Mouse (Mus musculus): ENCODE measurements around the gene Tmem63a.
"Not testable (repeated sequence)": the region's sequence is repeated elsewhere in the genome, so short reads cannot be mapped to it uniquely, and the experiment has no call there.

Tmem63a gene

DNA sequence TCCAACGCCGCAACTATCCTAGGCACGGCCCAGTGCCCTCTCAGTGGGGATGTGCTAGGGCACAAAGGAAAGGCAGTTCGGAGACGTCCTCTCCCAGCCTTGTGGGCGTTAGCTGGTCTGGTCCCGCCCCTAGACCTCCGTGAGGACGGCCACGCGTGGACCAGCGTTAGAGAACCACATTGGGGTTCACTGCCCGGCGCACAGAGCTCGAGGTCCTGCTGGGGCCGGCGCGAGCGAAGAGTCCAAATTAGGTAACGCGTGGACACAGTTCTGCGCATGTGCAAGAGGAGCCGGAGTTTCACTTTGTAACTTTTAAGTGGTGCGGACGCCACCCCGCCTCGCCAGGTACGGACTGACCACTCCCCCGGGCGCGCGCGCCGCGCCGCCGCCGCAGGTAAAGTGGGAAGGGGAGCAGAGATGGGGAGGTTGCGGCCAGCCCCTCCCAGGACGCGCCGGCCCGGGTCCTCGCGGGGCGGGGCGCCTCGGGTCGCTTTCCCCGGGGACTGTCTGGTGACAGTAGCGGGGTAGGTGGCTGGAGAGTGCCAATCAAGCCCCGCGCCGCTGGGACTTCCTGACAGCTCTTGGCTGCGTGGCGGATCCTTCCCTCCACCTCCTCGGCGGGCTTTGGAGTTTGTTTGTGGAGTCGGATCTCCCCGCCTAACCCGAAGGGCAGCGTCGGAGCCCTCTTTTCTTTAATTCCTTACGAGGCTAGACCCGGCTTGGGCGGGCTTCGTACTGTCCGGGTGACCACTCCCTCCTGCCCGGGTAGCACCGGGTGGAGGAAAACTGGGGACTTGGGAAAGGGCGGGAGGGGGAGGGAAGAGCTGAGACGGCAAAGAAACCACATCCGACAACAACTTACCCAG is at the start of gene Tmem63a:
Gene Tmem63a (plus strand): TSS at position 179 of the 866 bp plus-strand sequence.
- DNase-seq, result peak; percentile 26 to 27

DNA sequence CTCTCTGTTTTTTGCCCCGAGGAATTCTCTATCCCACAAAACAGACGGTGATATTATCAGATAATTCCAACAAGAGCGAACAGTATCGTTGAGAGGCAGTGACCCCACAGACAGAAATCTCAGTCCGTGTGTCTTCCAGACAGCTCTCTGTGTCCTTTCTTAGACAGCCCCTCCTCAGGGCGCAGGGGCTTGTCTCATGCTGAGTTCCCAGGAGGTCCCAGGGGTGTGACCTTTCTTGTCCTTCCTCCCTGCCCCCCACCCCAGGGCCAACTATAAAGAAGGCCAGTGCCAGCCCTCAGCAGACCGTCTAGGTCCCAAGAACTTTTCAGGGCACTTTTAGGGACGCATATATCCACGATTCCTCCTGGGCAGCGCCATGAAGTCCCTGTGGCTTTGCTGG is 49.3 kb upstream of the Tmem63a start, which contains the start of gene Lefty2:
Gene Lefty2 (plus strand): TSS at position 301 of the 400 bp plus-strand sequence.
- no peak for DNase-seq

DNA sequence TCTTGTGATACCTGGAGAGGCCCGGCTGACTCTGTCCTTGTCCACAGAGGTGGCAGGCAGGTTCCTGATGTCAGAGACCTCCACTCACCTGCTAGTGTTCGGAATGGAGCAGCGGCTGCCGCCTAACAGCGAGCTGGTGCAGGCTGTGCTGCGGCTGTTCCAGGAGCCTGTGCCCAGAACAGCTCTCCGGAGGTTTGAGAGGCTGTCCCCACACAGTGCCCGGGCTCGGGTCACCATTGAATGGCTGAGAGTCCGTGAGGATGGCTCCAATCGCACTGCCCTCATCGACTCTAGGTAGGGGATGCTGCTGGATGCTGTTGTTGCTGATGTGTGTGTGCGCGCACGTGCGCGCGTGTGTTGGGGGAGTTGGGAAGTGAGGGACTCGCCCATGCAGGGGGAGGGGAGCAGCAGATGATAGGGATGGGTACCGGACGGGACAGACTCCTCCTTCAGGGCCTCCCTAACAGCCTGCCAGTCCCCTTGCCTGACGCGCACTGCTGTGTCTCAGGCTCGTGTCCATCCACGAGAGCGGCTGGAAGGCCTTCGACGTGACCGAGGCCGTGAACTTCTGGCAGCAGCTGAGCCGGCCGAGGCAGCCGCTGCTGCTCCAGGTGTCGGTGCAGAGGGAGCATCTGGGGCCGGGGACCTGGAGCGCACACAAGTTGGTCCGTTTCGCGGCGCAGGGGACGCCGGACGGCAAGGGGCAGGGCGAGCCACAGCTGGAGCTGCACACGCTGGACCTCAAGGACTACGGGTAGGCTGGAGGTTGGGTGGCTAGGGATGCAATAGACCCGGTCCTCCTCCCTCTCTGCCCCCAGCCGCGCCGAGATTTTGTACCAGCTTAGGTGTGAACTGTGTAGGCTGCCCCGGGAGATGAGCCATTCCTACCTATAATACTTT is 47.8 kb upstream of the Tmem63a start:
- not testable (repeated sequence) for DNase-seq

DNA sequence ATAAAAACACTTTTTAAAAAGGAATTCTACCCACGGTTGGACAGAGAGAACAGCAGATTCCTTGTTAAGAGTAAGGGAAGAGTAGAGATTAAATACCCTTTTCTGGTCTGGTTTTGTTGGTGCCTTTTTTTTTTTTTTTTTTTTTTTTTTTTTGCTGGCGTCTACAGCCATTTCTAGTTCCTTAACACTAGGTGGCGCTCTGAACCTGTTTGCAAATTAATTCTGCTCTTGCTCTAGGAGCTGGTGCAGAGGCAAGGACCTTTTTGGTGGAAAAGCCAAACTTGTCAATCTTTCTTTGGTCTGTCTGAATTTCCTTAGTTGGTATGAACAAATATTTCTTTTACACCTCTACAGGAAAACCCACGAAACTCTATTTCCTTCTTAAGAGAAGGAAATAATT is 41.0 kb upstream of the Tmem63a start:
- DNase-seq, result peak in 1 of 2 experiments; percentile 28

DNA sequence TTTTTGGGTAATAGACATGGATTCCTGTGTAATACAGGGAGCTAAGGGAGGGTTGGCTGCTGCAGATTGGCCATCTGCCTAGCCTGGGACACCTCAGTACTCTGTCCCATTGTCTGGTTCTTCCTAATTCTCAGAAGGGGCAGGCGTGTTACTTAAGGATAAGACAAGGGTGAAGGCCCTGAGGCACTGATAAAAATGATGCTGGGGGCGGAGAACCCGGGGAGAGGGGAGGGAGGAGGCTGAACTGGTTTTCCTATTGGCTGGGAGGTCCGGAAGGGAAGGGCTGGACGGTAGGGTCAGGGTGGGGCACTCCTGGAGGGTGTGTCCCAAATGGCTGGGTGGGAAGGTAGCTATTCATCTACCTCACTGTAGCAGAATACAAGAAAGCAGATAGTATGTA is 39.2 kb upstream of the Tmem63a start:
- no peak for DNase-seq

DNA sequence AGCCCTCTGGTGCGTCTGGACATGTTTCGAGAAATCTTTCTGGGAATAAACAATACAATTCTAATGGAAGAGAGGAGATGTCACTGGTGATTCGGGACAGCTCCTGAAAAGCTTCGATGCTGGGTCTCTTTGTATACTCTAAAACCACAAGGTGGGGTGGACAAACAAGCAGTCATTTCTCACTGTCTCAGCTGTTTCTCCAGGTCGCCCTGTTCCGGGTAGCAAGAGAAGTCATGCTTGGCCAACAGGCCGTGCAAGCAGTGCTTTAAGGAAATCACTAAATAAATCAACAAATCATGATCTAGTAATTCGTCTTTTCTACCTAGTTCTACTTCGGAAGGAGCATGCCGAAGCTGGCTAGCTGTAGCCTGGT is 38.5 kb upstream of the Tmem63a start:
- no peak for DNase-seq

DNA sequence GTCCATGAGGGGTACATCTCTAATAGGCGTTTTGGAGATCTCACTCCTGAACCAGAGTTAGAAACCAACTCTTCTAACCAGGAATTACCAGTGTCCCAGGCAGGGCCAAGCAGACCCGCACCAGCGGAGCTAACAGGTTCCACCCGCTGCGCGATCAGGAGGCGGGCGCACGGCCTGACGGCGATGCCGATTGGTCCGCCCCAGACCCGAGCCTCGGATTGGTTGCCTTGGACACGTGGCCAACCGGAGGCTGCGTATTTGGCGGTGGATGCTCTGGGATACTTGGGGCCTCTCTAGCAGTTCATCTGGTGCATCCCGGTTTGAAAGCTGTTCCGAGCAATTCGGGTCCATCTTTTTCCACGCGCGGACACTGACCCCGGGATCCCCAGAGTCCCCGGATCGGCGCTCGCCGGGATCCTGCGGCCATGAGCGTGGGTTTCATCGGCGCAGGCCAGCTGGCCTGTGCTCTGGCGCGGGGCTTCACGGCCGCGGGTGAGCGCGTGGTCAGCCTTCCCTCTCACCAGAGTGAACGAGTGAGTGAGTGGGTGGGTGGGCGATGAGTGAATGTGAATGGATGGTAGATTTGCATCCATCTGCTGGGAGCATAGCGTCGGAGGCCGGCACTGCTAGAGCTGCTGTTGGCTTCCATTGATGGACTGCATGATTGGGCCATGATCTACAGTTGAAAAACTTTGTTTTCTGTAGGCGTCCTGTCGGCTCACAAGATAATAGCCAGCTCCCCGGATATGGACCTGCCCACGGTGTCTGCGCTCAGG is 37.9 kb upstream of the Tmem63a start, which contains the start of gene Pycr2:
Gene Pycr2 (plus strand): TSS at position 255 of the 776 bp plus-strand sequence.
- peak; percentile 93 to 94 for DNase-seq

DNA sequence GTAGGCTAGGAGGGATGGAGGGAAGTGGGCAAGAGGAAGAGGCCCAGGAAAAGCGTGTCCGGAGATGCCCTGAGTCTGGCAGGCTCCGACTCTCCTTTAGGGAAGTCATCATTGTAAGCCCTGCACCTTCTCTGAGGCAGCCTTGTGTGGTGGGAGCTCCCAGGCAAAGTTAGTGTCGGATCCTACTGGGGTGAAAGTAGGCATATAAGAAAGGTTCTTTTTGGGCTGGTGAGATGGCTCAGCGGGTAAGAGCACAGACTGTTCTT is 37.4 kb upstream of the Tmem63a start:
- no peak for DNase-seq

DNA sequence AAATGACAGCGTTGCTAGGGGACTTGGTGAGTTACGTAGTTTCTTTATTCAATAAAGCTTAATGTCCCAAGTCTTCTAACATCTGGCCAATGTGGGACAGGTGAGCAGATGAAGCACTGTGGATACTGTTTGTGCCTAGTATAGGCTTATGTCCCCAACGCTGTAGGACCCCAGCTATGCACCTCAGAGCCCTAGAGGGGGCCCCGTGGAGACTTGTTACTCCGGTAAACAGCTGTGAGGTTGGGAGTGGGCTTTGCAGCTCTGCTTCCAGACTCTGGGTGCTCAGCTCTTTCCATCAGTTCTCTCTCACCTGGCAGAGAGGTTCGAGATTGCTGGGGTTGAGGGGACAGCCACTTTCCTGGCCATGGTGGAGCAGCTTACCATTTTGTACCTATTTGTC is 36.8 kb upstream of the Tmem63a start:
- no peak for DNase-seq

DNA sequence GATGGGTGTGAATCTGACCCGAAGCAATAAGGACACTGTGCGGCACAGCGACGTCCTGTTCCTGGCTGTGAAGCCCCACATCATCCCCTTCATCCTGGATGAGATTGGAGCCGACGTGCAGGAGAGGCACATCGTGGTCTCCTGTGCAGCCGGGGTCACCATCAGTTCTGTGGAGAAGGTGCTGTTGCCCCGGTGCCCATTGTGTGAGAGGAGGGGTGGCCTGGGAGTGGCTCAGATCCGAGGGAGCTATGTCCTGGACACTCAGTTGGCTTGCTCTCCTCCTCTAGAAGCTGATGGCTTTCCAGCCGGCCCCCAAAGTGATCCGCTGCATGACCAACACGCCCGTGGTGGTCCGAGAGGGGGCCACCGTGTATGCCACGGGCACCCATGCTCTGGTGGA is 36.3 kb upstream of the Tmem63a start:
- DNase-seq, result no peak

DNA sequence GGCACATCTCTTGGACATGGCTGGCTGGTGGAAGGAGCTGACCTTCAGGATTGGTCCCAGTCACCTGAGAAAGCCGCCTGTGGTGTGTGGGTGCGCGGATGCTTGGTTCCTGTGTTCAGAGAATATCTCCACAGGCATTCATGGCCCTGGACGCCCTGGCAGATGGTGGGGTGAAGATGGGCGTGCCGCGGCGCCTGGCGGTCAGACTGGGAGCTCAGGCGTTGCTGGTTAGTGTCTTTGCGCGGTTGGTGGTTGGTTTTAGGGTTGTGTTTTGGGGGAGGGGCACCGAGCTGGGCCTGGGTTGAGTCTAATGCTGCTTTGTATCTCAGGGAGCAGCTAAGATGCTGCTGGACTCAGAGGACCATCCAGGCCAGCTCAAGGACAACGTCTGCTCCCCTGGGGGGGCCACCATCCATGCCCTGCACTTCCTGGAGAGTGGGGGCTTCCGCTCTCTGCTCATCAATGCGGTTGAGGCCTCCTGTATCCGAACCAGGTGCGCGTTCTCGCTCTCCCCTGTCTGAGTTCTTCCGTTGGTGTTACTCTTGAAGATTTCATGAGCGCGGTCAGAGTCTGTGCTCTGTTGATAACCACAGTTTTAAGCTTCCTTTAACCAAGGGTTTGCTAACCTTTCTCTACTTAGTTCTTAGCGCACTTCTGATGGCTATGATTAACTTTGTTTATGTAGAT is 35.5 kb upstream of the Tmem63a start:
- peak in 1 of 2 experiments; percentile 5 for DNase-seq

DNA sequence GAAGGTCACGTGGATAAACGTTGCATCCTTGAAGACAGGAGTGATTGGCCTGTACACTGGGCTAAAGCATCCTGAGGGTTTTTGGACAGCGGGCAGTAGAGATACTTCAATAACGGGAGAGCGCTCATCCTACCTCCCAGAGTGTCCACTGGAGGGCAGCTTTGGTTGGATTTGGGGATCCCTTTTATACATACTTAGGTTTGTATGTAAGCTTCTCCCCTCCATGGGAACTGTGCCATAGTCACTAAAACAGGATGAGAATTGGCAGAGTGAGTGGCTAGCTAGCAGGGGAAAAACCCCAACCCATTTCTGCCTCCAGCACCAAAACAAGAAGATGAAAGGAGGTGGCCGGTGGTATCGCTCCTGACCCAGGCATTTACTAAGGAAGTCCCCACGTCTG is 31.0 kb upstream of the Tmem63a start:
- DNase-seq, result no peak

DNA sequence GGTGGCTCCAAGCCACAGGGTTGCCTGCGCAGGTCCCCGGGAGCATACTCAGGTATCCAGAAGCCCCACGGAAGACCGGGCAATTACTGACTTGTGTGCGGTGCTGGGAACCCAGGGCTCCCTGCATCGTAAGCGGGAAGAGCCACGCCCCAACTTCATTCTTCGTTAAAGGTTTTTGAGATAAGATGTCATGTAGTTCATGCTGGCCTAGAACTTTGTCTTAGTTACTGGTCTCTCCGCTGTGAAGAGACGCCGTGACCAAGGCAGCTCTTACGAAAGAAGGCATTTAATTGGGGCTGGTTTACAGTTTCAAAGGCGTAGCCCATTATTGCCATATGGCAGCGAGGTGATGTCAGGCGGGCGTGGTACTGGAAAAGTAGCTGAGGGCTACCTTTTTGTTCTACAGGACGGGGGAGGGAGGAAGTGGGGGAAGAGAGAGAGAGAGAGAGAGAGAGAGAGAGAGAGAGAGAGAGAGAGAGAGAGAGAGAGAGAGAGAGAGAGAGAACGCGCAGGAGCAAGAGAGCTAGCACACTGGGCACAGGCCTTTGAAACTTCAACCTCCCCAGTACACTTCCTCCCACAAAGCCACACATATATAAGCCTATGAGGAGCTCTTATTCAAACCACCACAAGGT is 30.4 kb upstream of the Tmem63a start:
- no peak for DNase-seq

DNA sequence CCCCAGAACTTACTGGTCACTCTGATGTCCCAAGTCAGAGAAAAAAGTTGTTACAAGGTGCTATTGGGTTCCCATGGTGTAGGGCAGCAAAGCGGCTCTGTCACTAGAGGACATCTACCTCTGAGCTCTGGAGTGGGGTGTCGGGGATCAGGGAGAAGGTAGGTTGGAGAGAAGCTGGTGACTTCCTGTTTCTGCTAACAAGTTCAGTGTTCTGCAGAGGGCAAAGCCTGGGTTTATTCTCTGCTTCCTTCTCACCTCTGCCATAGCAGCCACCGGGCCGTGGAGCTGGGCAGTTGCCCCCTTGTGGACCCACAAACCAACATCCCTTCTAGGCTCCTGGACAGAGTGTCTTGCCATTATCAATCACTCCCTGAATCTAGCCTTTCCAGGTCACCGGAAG is 29.4 kb upstream of the Tmem63a start:
- DNase-seq, result no peak

DNA sequence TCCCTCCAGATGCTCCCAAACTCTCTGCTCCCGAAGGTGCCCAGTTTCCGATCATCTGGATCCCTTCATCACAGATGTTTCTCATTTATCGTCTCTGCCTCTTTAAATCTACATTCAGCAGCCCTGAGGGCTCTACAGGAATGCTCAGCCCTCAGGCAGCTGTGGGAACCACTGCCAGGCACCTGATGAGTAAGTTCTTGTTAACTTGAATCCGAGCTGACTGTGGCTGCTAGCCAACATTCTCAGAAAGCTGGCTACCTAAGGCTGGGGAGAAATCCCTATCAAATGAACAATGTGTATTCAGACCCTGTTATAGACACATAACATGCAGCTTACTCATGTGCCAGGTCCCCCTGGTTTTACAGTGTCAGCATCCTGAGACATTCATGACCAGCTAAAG is 28.3 kb upstream of the Tmem63a start:
- no peak for DNase-seq

DNA sequence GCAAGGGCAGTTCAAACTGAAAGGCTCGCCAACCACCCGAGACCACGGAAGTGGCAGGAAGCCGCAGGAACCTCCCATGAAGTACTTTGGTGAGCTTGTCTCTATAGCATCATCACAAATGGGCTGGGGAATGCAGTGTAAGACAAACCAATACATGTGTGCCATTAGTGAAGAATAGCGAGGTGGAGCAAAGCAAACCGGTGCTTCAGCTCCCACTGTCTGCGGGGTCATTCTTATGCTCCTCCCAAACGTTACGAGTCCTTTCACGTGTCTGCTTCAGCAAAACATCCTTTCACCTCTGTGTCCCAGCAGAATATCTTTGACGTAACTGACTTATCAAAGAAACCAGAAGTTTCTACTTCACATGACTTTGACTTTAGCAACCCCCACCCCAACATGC is 25.7 kb upstream of the Tmem63a start:
- no peak for DNase-seq

DNA sequence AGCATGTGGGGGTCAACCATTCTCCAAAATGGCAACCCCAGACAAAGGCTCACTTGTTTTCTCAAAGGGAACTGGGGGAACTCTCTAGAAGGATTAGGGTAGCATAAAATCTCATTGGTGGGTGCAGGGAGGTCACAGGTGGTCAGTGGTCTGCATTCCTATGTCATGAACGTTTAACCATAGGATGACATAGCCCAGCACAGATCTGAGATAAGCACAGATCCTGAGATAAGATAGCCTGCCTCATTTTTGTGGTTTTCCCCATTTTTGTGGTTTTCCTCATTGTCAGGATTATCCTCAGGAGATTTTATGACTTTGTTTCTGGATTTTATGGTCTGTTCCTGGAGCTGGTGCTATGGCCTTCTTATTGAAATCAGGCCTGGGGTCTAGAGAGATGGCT is 25.1 kb upstream of the Tmem63a start:
- no peak for DNase-seq

DNA sequence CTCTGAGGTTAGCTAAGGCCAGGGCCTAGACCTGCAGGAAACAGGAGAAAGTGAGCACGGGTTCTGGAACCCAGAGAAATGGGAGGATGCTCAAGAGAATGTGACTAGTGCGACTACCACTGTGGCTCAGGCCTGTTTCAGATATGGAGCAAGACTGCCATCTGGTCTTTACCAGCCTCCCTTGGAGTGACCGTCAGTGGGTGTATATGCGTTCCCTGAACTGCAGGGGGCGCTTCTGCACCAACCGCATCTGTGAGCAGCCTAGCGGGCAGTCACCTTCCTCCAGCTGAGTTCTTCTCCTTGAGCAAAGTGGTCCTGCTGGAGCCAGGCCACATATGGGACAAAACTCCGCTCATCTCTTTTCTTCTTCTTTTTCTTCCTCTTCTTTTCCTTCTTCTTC is 22.5 kb upstream of the Tmem63a start:
- DNase-seq, result no peak

DNA sequence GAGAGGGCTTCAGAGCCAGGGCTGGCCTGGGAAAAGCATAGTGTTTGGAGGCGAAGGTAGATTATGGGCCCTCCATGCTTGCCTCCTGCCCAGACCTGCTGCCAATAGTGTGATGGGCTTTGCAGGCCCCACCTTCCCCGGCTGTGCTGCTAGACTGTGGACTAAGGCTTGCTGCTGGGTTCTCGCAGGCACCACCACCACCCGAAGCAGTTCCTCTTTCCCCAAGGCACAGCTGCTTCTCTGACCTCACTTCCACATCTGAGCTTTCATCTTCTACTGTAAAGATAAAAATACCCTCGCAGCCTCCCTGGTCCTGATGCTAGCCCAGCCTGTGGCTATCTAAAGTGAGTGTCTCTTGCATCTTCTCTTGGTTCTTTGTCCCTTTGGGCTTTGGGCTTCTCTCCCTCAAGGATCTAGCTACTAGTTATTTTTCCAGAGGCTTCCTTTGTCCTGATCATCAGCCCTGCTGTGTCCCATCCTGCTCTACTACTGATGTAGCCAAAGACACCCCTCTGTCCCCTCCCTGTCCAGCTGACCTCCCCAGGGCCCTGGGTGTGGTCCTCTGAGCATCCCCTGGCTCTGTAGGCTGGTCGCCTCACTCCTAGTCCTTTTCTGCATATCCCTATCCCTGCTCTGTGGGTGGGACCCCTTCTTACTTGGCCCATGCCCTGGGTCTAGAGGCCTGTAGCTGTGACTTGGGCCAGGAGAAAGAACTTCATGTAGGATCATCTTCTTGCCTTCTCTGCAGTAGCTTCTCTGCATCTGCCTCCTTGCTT is 19.7 kb upstream of the Tmem63a start:
- DNase-seq, result no peak

DNA sequence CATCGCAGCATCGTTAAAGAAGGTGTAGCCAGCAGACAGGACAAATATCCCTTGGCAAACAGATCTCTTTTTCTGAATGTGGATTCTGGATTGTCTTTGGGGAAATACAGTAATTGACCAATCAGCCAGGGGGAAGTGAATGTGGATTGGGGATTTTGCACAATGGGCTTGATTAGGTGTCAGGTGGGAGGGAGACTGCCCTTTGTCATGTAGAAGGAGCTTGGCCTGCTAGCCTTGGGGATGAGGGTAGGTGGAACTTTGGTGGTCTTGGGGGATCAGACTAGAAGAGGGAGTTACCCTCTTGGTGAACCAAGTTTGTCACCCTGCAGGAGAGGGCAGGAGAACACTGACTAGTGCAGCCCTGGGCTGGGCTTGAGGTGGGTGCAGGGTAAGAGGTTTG is 17.4 kb upstream of the Tmem63a start:
- DNase-seq, result no peak

DNA sequence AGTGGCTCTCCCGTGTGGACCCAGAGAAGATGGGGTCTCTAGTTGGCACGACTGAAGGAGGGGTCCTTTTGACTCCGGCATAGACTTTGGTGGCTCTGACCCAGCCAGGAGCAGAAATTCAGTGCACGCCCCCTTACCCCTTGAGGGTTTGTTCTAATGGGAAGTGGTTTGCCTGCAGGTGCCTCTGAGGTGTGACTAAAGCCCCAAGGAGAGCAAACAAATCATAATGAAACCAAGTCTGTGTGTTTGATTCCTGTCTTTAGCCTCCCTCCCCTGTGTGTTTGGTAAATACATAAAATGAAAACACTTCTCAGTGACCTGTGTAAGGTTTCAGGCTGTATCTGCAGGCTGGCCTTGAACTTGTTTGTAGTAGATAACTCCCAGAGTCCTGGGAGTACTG is 15.9 kb upstream of the Tmem63a start:
- DNase-seq, result no peak
